ENCODE assay signal across 10 mouse cellular contexts in the genomic region with DNA sequence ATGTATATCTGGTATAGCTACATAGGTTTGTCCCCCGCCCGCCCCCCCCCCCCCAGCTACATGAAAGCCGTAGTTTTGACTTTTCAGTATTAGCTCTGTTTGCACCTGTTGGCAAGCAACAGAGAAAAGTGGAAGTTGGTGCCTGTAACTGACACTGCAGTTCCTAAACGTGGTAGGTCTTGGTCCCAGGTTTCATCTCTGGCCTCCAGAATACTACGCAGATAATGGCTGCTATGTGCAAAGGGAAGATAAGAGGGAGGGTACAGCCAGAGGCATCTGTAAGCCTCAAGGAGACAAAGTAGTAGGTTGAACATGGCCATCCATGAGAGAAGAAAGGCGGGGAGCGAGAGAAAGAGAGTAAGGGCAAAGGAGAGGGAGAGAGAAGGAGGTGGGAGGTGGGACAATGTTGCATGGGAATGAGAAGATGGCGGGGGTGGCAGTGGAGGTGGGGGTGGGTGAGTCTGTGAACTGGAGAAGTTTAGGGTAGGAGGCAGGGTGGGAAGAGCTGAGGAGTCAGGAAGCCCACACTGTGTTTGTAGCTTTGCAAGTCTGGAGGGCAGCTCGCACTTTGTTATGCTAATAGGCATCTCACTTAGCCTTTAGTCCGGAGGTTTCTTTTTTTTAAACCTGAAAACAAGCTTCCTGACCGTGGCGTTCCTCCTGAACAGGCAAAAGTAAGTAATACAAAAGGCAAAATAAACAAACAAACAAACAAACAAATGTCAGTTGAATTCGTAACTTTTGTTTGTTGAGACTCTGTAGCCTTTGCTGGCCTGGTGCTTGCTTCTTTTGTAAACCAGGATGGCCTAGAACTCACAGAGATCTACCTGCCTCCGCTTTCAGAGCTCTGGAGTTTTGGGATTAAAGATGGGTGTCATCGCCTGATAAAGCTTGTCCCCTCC. TPM values are rescaled to one million over a fixed set of nuclear protein-coding genes. Genes with fewer than 3 reads are reported as not detected.
DNase-seq lines count a peak whose midpoint lies in the region; ATAC-seq and TF ChIP-seq lines count a peak whose summit lies in the region.
"Had no signal": no experiment of that assay in that cellular context is flagged by ENCODE, and none has a peak within 500 bp of the region (broad histone marks: within the 10 kb centered on the region; RNA-seq: fewer than 3 reads in every experiment).

Gene Fam169a, plus strand, starts transcription at position 638 of the 902 bp plus-strand sequence.

- WGBS in forebrain, embryonic 14.5 days: 40% methylated on average over 15 of the region's 15 CpGs
- WGBS in neural tube, embryonic 14.5 days: 44% methylated on average over 15 of the region's 15 CpGs

- H3K27me3 ChIP-seq in forebrain, embryonic 14.5 days (replicated peaks; ENCODE audit: control insufficient read depth, insufficient read depth, low read length): 0 out of 2 replicates have a peak, but pooled peaks cover 3% of the 10 kb centered on the region
- no peaks in the 10 kb centered on the region; the same call in 1 of the 2 replicates for H3K27me3 ChIP-seq in neural tube, embryonic 14.5 days (ENCODE audit: control insufficient read depth, insufficient read depth, low read length)

- no peaks in the 10 kb centered on the region for H3K9me3 ChIP-seq in forebrain, embryonic 14.5 days (replicated peaks; ENCODE audit: control insufficient read depth, low read length)
- no peaks in the 10 kb centered on the region for H3K9me3 ChIP-seq in neural tube, embryonic 14.5 days (ENCODE audit: control insufficient read depth, low read length)

- H3K27ac ChIP-seq in left cerebral cortex, adult 2 months: no peak within 1 kb of the TSS
- H3K27ac ChIP-seq in forebrain, embryonic 14.5 days (ENCODE audit: low read depth, low read length): no peak within 1 kb of the TSS
- H3K27ac ChIP-seq in neural tube, embryonic 14.5 days (ENCODE audit: low read depth, low read length): no peak within 1 kb of the TSS

- no peak for TF ChIP-seq CTCF in left cerebral cortex, adult 2 months (IDR thresholded peaks at IDR 0.05)

- H3K4me1 ChIP-seq in forebrain, embryonic 14.5 days (ENCODE audit: control insufficient read depth, insufficient read depth, low read length): no peaks in the 10 kb centered on the region
- H3K4me1 ChIP-seq in neural tube, embryonic 14.5 days (ENCODE audit: control insufficient read depth, insufficient read depth, low read length): no peaks in the 10 kb centered on the region

- H3K36me3 ChIP-seq in forebrain, embryonic 14.5 days (ENCODE audit: control insufficient read depth, insufficient read depth, low read length): no peaks in the 10 kb centered on the region
- H3K36me3 ChIP-seq in neural tube, embryonic 14.5 days (ENCODE audit: control insufficient read depth, insufficient read depth, low read length): no peaks in the 10 kb centered on the region

- H3K4me3 ChIP-seq in left cerebral cortex, adult 2 months: no peak within 1 kb of the TSS
- no peak within 1 kb of the TSS for H3K4me3 ChIP-seq in forebrain, embryonic 14.5 days (ENCODE audit: low read depth, low read length)
- H3K4me3 ChIP-seq in neural tube, embryonic 14.5 days (ENCODE audit: low read depth, low read length): no peak within 1 kb of the TSS

- no peak for ATAC-seq in forebrain, embryonic 14.5 days
- no peak for ATAC-seq in neural tube, embryonic 14.5 days (ENCODE audit: low read depth)

- H3K9ac ChIP-seq in forebrain, embryonic 14.5 days (ENCODE audit: low read length): no peak within 1 kb of the TSS
- H3K9ac ChIP-seq in neural tube, embryonic 14.5 days (replicated peaks; ENCODE audit: low read depth, low read length): no peak within 1 kb of the TSS
- H3K9ac ChIP-seq: lung, embryonic 14.5 days had no signal

- intact Hi-C loops in left cerebral cortex, adult 2 months (cut with DNase I): no loop called here
- intact Hi-C loops in left cerebral cortex, postnatal 4 days (cut with DNase I): no loop called here

- H3K4me2 ChIP-seq in forebrain, embryonic 14.5 days (ENCODE audit: low read length): no peak within 1 kb of the TSS
- H3K4me2 ChIP-seq in neural tube, embryonic 14.5 days (ENCODE audit: low read depth, low read length): no peak within 1 kb of the TSS
- H3K4me2 ChIP-seq: lung, embryonic 14.5 days had no signal

- DNase-seq in left cerebral cortex, adult 2 months (ENCODE audit: extremely low spot score in 1 of 2, low spot score in 2 of 2): no peak
- no peak for DNase-seq in left cerebral cortex, adult 9 months (ENCODE audit: low spot score in 2 of 2)
- DNase-seq in forebrain, embryonic 14.5 days (ENCODE audit: low spot score): no peak
- DNase-seq in left cerebral cortex, postnatal 4 days: no peak
- DNase-seq in ovary, postnatal 14 days (ENCODE audit: low spot score): no peak
- DNase-seq in kidney, postnatal 36 days: no peak
- no peak for DNase-seq in gastrocnemius, adult 18-20 months (ENCODE audit: low spot score)
- DNase-seq: lung, embryonic 14.5 days; retina, postnatal 1 day had no signal

RNA-seq across cellular contexts. Expression of gene Fam169a, which starts in this region (rescaled TPM):
- total RNA-seq in left cerebral cortex, adult 2 months (2021): 10 to 100 TPM; 46.2 to 48.1 TPM
- 14.9 and 18.1 TPM in 2 replicates for polyA plus RNA-seq in forebrain, embryonic 14.5 days (2014; fragmentation: Nextera tagmentation; extraction: Ambion mirVana)
- 10 to 100 TPM; 36.6 to 38.4 TPM for total RNA-seq in left cerebral cortex, postnatal 4 days (2021)
- 41.3 and 41.4 TPM in 2 replicates for polyA plus RNA-seq in neural tube, embryonic 14.5 days (2014; fragmentation: Nextera tagmentation; extraction: Ambion mirVana)
- under 1 TPM in 1 of 2 experiments, not detected in 1; 0.05 TPM for total RNA-seq in gastrocnemius, adult 18-20 months (2021)

Comparison
In these comparisons a context has a peak if more than half of its experiments do, and no peak if none do; other contexts are left out.
1. RNA of gene Fam169a (total RNA-seq): 46.2 to 48.1 TPM in left cerebral cortex, adult 2 months and 36.6 to 38.4 TPM in left cerebral cortex, postnatal 4 days; 0.05 TPM in gastrocnemius, adult 18-20 months; every median in the first group is over 10 times any median in the second.